Mouse (Mus musculus): ENCODE measurements at regions not wholly inside any gene's neighbourhood (a gene's known extent, or its start where the extent isn't known, plus 50 kb on each side); places are given as distances from the start of the nearest gene placed in this dataset.

DNA sequence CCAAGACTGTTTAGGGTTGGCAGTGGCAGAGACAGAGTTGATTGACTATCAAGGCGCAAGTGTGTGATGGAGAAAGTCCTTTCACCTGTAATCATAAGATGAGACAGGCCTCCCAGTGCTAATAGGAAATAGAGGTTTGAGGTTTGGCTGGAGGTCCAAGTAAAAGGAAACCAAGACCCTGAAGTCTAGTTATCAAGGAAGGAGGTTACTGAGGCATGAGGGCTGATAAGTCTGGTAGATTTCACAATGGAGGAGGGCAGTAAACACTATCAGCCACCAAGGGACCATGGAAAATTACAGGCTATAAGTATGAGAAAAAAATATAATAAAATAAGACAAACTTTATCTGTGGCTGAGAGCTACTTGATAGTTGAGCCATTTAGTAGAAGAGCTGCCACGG lies 52.1 kb upstream of the Cadm1 start:
- no peak for DNase-seq (ENCODE audit: low spot score in 2 of 2)
